Mouse (Mus musculus) activated CD4-positive, CD25-positive, alpha-beta regulatory T cell (primary cell): ENCODE data around the gene Fbxo27. TPM values are rescaled to one million over a fixed set of nuclear protein-coding genes. Genes with fewer than 3 reads are reported as not detected.

ENCODE experiments used
- polyA plus RNA-seq, 2 experiments: library from polyadenylated mRNA; unstranded; fragments of 100-300 nt; shearing (Covaris generic); gene quantifications; one replicate each; pipeline ENCODE4 v1.2.1; 2017

Gene Fbxo27
- 1 to 10 TPM; 4.2 to 6.6 TPM for polyA plus RNA-seq

DNA sequence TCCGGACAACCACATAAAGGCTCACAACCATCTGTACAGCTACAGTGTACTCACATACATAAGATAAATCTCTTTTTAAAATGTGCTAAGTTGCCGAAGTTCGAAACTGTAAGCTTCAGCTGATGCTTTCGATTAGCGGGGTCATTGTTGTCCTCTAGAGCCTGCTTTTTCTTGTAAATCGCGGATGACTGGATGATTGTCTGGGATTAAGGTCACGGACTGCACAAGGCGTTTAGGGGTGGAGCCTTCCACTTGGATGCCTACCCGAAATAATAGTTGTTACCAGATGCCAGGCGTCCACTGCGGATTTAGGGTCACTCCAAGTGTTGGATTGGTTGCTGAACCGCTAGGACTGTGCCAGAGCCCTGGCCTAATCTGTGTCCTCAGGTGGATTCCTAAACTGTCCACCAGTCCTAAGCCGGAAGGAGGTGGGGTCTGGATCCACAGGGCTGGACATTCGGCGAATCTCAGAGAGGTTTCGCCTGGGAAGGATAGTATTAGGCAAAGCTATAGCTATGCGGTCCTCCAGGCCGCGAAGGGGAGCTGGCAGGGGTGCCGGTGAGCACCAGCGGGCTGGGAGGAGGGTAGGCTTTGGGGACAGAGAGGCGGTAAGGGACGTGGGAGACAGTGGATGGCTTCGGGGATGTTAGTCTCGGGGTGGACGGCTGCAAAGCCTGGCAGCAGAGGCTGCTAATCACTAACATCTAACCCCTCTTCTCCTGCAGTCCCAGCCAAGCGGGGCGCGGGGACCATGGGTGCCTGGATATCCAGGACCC lies at the start of gene Fbxo27:
Fbxo27 (plus strand) TSS at position 305 of the 776 bp plus-strand sequence.

GRCm38 (mm10) chr7:28716590-28717281 lies 24.1 kb downstream of the Fbxo27 start, which contains the start of gene Fbxo17:
Fbxo17 (plus strand) TSS chr7:28716804.

DNA sequence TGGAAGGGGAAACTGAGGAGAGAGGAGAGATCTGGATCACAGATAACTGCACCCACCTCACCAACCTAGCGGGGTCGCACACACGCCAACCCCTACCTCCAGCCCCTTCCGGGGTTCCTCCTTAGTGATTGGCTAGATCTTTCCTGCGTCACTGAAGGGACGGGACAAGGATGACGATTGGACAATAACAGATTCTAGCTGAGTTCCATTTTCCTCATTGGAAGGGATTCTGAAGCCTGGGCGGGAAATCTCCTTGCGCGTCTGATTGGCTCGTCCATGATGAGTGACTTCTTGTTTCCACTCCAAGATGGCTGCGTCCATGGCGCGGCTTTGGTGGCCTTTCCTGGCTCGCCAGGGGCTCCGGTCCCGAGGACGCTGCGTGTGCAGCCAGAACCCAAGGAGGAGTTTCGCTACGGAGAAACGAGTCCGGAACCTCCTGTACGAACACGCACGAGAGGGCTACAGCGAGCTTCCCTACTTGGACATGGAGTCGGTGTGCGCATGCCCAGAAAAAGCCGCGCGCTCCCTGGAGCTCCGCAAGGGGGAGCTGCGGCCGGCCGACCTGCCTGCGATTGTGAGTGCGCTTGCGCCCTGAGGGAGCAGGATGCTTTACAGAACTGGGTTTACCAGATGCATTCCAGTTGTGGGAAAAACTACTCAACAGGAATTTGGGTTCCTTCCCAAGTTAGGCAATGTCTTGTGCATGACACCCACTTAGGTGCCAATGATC lies 49.2 kb downstream of the Fbxo27 start, which contains the start of the genes Mrps12 and Sars2:
Mrps12 (minus strand) TSS at position 112 of the 730 bp plus-strand sequence.
Sars2 (plus strand) TSS at position 284 of the 730 bp plus-strand sequence.

Other genes with a start within 250 kb of the Fbxo27 start
- under 1 TPM; 0.79 to 0.81 TPM for gene Lrfn1, start 240.9 kb upstream of the Fbxo27 start, polyA plus RNA-seq
- not detected for gene Ifnl2, start 182.4 kb upstream of the Fbxo27 start, polyA plus RNA-seq
- gene Ifnl3, start 170.0 kb upstream of the Fbxo27 start, polyA plus RNA-seq: not detected
- gene Sycn, start 152.0 kb upstream of the Fbxo27 start, polyA plus RNA-seq: not detected
- gene Nccrp1, start 145.6 kb upstream of the Fbxo27 start, polyA plus RNA-seq: under 1 TPM; 0.22 to 0.38 TPM
- gene Samd4b, start 94.7 kb upstream of the Fbxo27 start, polyA plus RNA-seq: 10 to 100 TPM; 25.4 to 29.9 TPM
- gene Pak4, start 94.7 kb upstream of the Fbxo27 start, polyA plus RNA-seq: 1 to 10 TPM; 6.8 to 7.7 TPM
- not detected for gene Acp7, start 61.5 kb upstream of the Fbxo27 start, polyA plus RNA-seq
- 10 to 100 TPM in 1 of 2 experiments, 1 to 10 TPM in 1; 9.6 to 16.2 TPM for gene Fbxo17, start 24.0 kb downstream of the Fbxo27 start, polyA plus RNA-seq
- 10 to 100 TPM; 94.8 to 97.2 TPM for gene Mrps12, start 49.0 kb downstream of the Fbxo27 start, polyA plus RNA-seq
- gene Sars2, start 49.1 kb downstream of the Fbxo27 start, polyA plus RNA-seq: 10 to 100 TPM; 19.8 to 23.6 TPM
- not detected for gene Ccer2, start 63.3 kb downstream of the Fbxo27 start, polyA plus RNA-seq
- gene Sirt2, start 73.9 kb downstream of the Fbxo27 start, polyA plus RNA-seq: 100 to 1,000 TPM in 1 of 2 experiments, 10 to 100 TPM in 1; 74.7 to 117 TPM
- gene Nfkbib, start 74.7 kb downstream of the Fbxo27 start, polyA plus RNA-seq: 100 to 1,000 TPM; 102 to 109 TPM
- gene Rinl, start 96.1 kb downstream of the Fbxo27 start, polyA plus RNA-seq: 100 to 1,000 TPM; 220 to 310 TPM
- 100 to 1,000 TPM; 305 to 311 TPM for gene Hnrnpl, start 115.7 kb downstream of the Fbxo27 start, polyA plus RNA-seq
- gene Ech1, start 132.4 kb downstream of the Fbxo27 start, polyA plus RNA-seq: 100 to 1,000 TPM; 187 to 201 TPM
- 10 to 100 TPM; 16.8 to 29.9 TPM for gene Lgals4, start 141.0 kb downstream of the Fbxo27 start, polyA plus RNA-seq
- 10 to 100 TPM in 1 of 2 experiments, 1 to 10 TPM in 1; 3.2 to 11.6 TPM for gene Lgals7, start 171.0 kb downstream of the Fbxo27 start, polyA plus RNA-seq
- under 1 TPM in 1 of 2 experiments, not detected in 1; 0.65 TPM for gene Capn12, start 188.6 kb downstream of the Fbxo27 start, polyA plus RNA-seq